Mouse (Mus musculus) liver, embryonic 11.5 days (tissue): ENCODE data around the gene Traf3. TPM values are rescaled to one million over a fixed set of nuclear protein-coding genes. Genes with fewer than 3 reads are reported as not detected.

Source experiments
- ATAC-seq: fragments of 200-750 bp; cut with Nextera tagmentation; replicated peaks from 2 replicates; pipeline ENCODE4 v1.8.0; 2017; ENCODE audit warnings: moderate number of reproducible peaks, mild to moderate bottlenecking, moderate TSS enrichment, moderate library complexity; ENCODE audit not compliant: low FRiP score
- DNase-seq: peaks from one replicate; pipeline ENCODE4 v3.0.0-alpha.2; 2017; ENCODE audit warnings: low spot score
- H3K27ac ChIP-seq: fragments of 300-500 bp; sonication (generic); 2 replicates; pipeline ENCODE4 v1.5.1; 2014; ENCODE audit warnings: mild to moderate bottlenecking, low read depth, low read length, control low read depth
- H3K27me3 ChIP-seq: fragments of 300-500 bp; sonication (generic); replicated peaks from 2 replicates; pipeline ENCODE4 v1.6.1; 2014; ENCODE audit warnings: low read length, mixed read lengths; ENCODE audit not compliant: control insufficient read depth, insufficient read depth
- H3K36me3 ChIP-seq: fragments of 300-500 bp; sonication (generic); 2 replicates; pipeline ENCODE4 v1.6.1; 2014; ENCODE audit warnings: mild to moderate bottlenecking, low read length, moderate library complexity, mixed read lengths; ENCODE audit not compliant: control insufficient read depth, insufficient read depth
- H3K4me1 ChIP-seq: fragments of 300-500 bp; sonication (generic); replicated peaks from 2 replicates; pipeline ENCODE4 v1.6.1; 2014; ENCODE audit warnings: low read length, mixed read lengths; ENCODE audit not compliant: control insufficient read depth, insufficient read depth
- H3K4me2 ChIP-seq: fragments of 300-500 bp; sonication (generic); 2 replicates; pipeline ENCODE4 v1.6.1; 2014; ENCODE audit warnings: mild to moderate bottlenecking, control low read depth, moderate library complexity
- H3K4me3 ChIP-seq: fragments of 300-500 bp; sonication (generic); 2 replicates; pipeline ENCODE4 v1.5.1; 2014; ENCODE audit warnings: low read depth, low read length, control low read depth
- H3K9ac ChIP-seq: fragments of 300-500 bp; sonication (generic); 2 replicates; pipeline ENCODE4 v1.6.1; 2014; ENCODE audit warnings: low read depth, low read length, control low read depth
- H3K9me3 ChIP-seq: fragments of 300-500 bp; sonication (generic); 2 replicates; pipeline ENCODE4 v1.6.1; 2016; ENCODE audit warnings: low read length, inconsistent platforms, mixed read lengths; ENCODE audit not compliant: control insufficient read depth
- WGBS: fragments of 180-500 bp; shearing (Covaris S2); extraction: QIAGEN DNeasy Blood & Tissue Kit; methylation state at CpG from one replicate; pipeline ENCODE4 v1.1.7; 2014; 5-methylcytosine and 5-hydroxymethylcytosine counted together
- polyA plus RNA-seq: library from polyadenylated mRNA; unstranded; fragments of >200 nt; fragmentation: Nextera tagmentation; extraction: Ambion mirVana; gene quantifications from 2 replicates; pipeline ENCODE4 v1.2.1, GENCODE M21; 2014

The Traf3 gene
- polyA plus RNA-seq, 1 experiment from 2014 or later = 7.4 TPM

- WGBS = 65% methylated on average over 19 of the region's 19 CpGs
- Histone ChIP-seq H3K4me1 (no peaks in the 10 kb centered on the region; the same call in 1 of the 2 replicates), H3K4me3 (no peak overlapping the region), H3K27ac (no peak overlapping the region), H3K9ac (no peak overlapping the region), H3K4me2 (no peak overlapping the region), H3K9me3 (no peaks in the 10 kb centered on the region), H3K27me3 (no peaks in the 10 kb centered on the region), H3K36me3 (no peaks in the 10 kb centered on the region)
- DNase-seq (no peak), ATAC-seq (no peak)
These were observed 31.1 kb upstream of the Traf3 start for GRCm38 (mm10) chr12:111134791-111135733.

GRCm38 (mm10) chr12:111135953-111136352, 30.2 kb upstream of the Traf3 start:
- Histone ChIP-seq H3K27me3 (no peaks in the 10 kb centered on the region), H3K4me2 (no peak overlapping the region), H3K4me3 (no peak overlapping the region), H3K4me1 (no peaks in the 10 kb centered on the region; the same call in 1 of the 2 replicates), H3K27ac (no peak overlapping the region), H3K9ac (no peak overlapping the region), H3K36me3 (no peaks in the 10 kb centered on the region), H3K9me3 (no peaks in the 10 kb centered on the region)
- no peak for DNase-seq
- WGBS = 67% methylated on average over 3 of the region's 3 CpGs
- ATAC-seq = no peak

DNA sequence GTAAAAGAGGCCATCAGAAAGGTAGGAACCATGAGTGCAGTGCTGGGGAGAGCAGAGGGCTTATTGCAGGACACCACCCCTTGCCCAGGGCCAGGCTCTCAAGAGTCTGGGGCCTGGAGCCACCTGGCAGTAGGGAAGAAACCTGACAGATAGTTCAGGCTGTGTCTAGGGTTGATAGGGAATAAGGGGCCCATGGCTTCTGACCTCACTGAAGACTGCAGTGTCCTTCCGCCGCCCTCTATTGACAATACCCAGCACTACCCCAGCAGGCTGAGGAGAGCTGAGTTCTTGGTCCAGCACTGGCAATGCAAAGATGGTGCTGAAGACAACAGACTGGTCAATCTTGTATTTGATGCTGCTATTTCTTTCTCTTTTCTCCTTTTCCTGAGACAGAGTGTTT, 29.1 kb upstream of the Traf3 start:
- 52% methylated on average over 2 of the region's 2 CpGs for WGBS
- no peak for DNase-seq
- peak; percentile 69 for ATAC-seq

DNA sequence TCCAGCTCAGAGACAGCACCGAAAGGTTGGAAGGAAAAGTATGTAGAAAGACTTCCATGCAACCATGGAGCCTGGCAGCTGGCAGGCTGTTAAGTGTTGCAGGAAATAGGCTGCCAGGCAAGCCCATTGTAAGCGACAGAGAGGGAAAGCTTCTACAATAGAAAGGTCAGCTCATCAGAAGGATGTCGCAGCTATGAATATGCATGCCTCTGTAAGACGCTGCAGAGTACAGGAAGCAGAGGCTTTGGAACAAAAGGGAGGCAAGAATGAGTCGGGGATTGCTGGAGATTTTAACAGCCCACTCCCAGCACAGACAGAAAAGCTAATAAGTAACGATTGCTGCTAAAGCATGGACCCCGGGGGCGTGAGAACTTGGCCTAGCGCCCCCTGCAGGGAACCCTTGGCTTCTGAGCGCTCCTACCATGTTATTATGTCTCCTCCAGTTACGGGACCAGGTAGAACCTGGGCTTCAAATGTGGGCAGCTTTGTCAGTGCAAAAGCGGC, 23.1 kb upstream of the Traf3 start:
- Histone ChIP-seq H3K4me1 (peaks cover 4% of the 10 kb centered on the region; the same call in 1 of the 2 replicates), H3K4me2 (no peak overlapping the region; the same call in 1 of the 2 replicates), H3K27me3 (no peaks in the 10 kb centered on the region), H3K4me3 (no peak overlapping the region), H3K36me3 (no peaks in the 10 kb centered on the region), H3K9ac (no peak overlapping the region), H3K27ac (no peak overlapping the region), H3K9me3 (no peaks in the 10 kb centered on the region)
- WGBS = 29% methylated on average over 12 of the region's 12 CpGs
- ATAC-seq = no peak
- no peak for DNase-seq

More for the DNA sequence above, 29.1 kb upstream of the Traf3 start:
- Histone ChIP-seq H3K9me3 (no peaks in the 10 kb centered on the region), H3K27ac (no peak overlapping the region), H3K4me1 (no peaks in the 10 kb centered on the region; the same call in 1 of the 2 replicates), H3K4me2 (no peak overlapping the region), H3K9ac (no peak overlapping the region), H3K4me3 (no peak overlapping the region), H3K36me3 (no peaks in the 10 kb centered on the region), H3K27me3 (no peaks in the 10 kb centered on the region)

GRCm38 (mm10) chr12:111143509-111144063, 22.6 kb upstream of the Traf3 start:
- no peak overlapping the region for H3K9ac ChIP-seq
- H3K4me1 ChIP-seq = peaks cover 4% of the 10 kb centered on the region; the same call in 1 of the 2 replicates
- H3K4me2 ChIP-seq = no peak overlapping the region
- DNase-seq = no peak
- H3K9me3 ChIP-seq = no peaks in the 10 kb centered on the region
- H3K4me3 ChIP-seq = no peak overlapping the region
- no peaks in the 10 kb centered on the region for H3K36me3 ChIP-seq
- no peak for ATAC-seq
- H3K27ac ChIP-seq = no peak overlapping the region
- no peaks in the 10 kb centered on the region for H3K27me3 ChIP-seq
- 74% methylated on average over 16 of the region's 16 CpGs for WGBS

- H3K36me3 ChIP-seq = no peaks in the 10 kb centered on the region
- H3K27ac ChIP-seq = no peak overlapping the region
- 72% methylated on average over 2 of the region's 2 CpGs for WGBS
- no peaks in the 10 kb centered on the region for H3K27me3 ChIP-seq
- H3K9me3 ChIP-seq = no peaks in the 10 kb centered on the region
- H3K4me1 ChIP-seq = peaks cover 4% of the 10 kb centered on the region; the same call in 1 of the 2 replicates
- no peak overlapping the region for H3K9ac ChIP-seq
- H3K4me2 ChIP-seq = no peak overlapping the region
- no peak for DNase-seq
- no peak for ATAC-seq
- no peak overlapping the region for H3K4me3 ChIP-seq
These were observed 21.6 kb upstream of the Traf3 start for GRCm38 (mm10) chr12:111144598-111144997.

DNA sequence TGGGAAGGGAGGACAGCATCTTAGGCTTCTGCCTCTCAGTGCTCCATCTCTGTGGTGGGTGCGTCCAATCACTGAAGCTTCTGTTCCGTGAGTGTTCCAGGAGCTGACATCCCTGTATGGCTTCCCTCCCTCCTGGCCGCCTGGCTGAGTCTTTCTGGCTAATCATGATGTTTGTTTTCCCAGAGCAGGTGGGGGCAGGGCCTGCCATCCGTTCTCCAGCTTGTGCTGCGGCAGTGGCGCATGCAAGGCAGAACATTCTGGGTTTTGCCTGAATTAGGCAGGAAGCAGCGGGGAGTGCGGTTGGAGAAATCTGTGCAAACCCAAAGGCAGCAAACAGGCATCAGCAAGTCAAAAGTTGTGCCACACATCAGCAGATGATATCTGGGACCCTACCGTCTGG, 20.9 kb upstream of the Traf3 start:
- Histone ChIP-seq H3K27ac (no peak overlapping the region), H3K27me3 (no peaks in the 10 kb centered on the region), H3K9me3 (no peaks in the 10 kb centered on the region), H3K4me1 (peaks cover 10% of the 10 kb centered on the region), H3K4me3 (no peak overlapping the region), H3K4me2 (no peak overlapping the region), H3K36me3 (no peaks in the 10 kb centered on the region), H3K9ac (no peak overlapping the region)
- no peak for ATAC-seq
- DNase-seq = no peak
- WGBS = 51% methylated on average over 9 of the region's 9 CpGs

- ATAC-seq = no peak
- 55% methylated on average over 17 of the region's 17 CpGs for WGBS
- Histone ChIP-seq H3K27ac (no peak overlapping the region), H3K36me3 (no peaks in the 10 kb centered on the region), H3K9ac (no peak overlapping the region), H3K4me1 (peaks cover 26% of the 10 kb centered on the region), H3K9me3 (no peaks in the 10 kb centered on the region), H3K27me3 (no peaks in the 10 kb centered on the region), H3K4me2 (peak overlapping the region; percentile 21), H3K4me3 (no peak overlapping the region)
- DNase-seq = no peak
These were observed 16.5 kb upstream of the Traf3 start for GRCm38 (mm10) chr12:111149495-111150235.
